Mouse (Mus musculus) A20 (cell line): Measurements from ENCODE around the gene Xrcc4.
A peak's percentile ranks its signal among the peaks of the same experiment; 100 is the strongest.
"Not testable (repeated sequence)": the region's sequence is repeated elsewhere in the genome, so short reads cannot be mapped to it uniquely, and the experiment has no call there.

ENCODE experiments used
- DNase-seq: peaks from one replicate; pipeline ENCODE4 v3.0.0-alpha.2; 2011; ENCODE audit warnings: low read depth, low spot score

Xrcc4 gene

GRCm38 (mm10) chr13:89814543-89814942 lies 274.9 kb downstream of the Xrcc4 start:
- no peak for DNase-seq

GRCm38 (mm10) chr13:89812169-89812568 lies 277.2 kb downstream of the Xrcc4 start:
- no peak for DNase-seq

GRCm38 (mm10) chr13:89809024-89809423 lies 280.4 kb downstream of the Xrcc4 start:
- no peak for DNase-seq

GRCm38 (mm10) chr13:89801901-89802300 lies 287.5 kb downstream of the Xrcc4 start:
- DNase-seq, result no peak

- DNase-seq, result no peak
Observed at GRCm38 (mm10) chr13:89797721-89798120, 291.7 kb downstream of the Xrcc4 start.

GRCm38 (mm10) chr13:89791475-89791874 lies 297.9 kb downstream of the Xrcc4 start:
- DNase-seq, result no peak

GRCm38 (mm10) chr13:89782886-89783285 lies 306.5 kb downstream of the Xrcc4 start:
- no peak for DNase-seq

GRCm38 (mm10) chr13:89780276-89780675 lies 309.1 kb downstream of the Xrcc4 start:
- DNase-seq, result no peak

- DNase-seq, result peak; percentile 66
Observed at GRCm38 (mm10) chr13:89779208-89779911, 310.0 kb downstream of the Xrcc4 start.

GRCm38 (mm10) chr13:89777764-89778163 lies 311.6 kb downstream of the Xrcc4 start:
- DNase-seq, result no peak

GRCm38 (mm10) chr13:89777146-89777545 lies 312.3 kb downstream of the Xrcc4 start:
- no peak for DNase-seq

GRCm38 (mm10) chr13:89766551-89766950 lies 322.9 kb downstream of the Xrcc4 start:
- DNase-seq, result no peak

- no peak for DNase-seq
Observed at GRCm38 (mm10) chr13:89765966-89766365, 323.4 kb downstream of the Xrcc4 start.

- DNase-seq, result no peak
Observed at GRCm38 (mm10) chr13:89762339-89762738, 327.1 kb downstream of the Xrcc4 start.

GRCm38 (mm10) chr13:89756347-89756746 lies 333.1 kb downstream of the Xrcc4 start:
- no peak for DNase-seq

- DNase-seq, result not testable (repeated sequence)
Observed at GRCm38 (mm10) chr13:89750562-89750961, 338.8 kb downstream of the Xrcc4 start.

- no peak for DNase-seq
Observed at GRCm38 (mm10) chr13:89743201-89743600, 346.2 kb downstream of the Xrcc4 start.

GRCm38 (mm10) chr13:89742686-89743200 lies 346.7 kb downstream of the Xrcc4 start:
- no peak for DNase-seq

- DNase-seq, result no peak
Observed at GRCm38 (mm10) chr13:89741766-89742685, 347.4 kb downstream of the Xrcc4 start, which contains the start of gene Vcan. Vcan (minus strand) TSS chr13:89742509.

- DNase-seq, result no peak
Observed at GRCm38 (mm10) chr13:89741116-89741551, 348.3 kb downstream of the Xrcc4 start.

GRCm38 (mm10) chr13:89740243-89741115 lies 348.9 kb downstream of the Xrcc4 start:
- peak; percentile 89 for DNase-seq
